Mouse (Mus musculus): Measurements from ENCODE around the gene Wwp2.

DNA sequence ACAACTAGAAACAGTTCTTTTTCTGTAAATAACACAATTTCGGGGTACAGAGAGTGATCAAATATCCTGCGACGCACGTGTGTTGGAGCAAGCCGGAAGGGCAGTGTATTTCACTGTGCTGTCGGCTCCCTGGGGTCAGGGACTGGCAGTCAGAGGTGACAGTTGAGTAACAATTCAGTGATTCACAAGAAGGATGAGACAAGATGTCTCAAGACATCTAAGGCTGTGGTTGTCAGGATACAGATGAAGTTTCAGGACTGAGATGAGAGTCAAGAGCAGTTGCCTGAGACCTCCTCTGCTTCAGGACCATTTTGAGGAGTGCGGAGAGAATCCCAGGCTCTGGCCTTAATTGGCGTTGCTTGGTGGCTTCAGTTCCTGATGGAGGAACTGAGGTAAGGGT, 66.2 kb downstream of the Wwp2 start:
- TF ChIP-seq USF2 (IDR thresholded peaks at IDR 0.05; ENCODE audit: borderline replicate concordance in 1 of 2, insufficient read depth in 1 of 2, low read depth in 1 of 2, low read length in 2 of 2) (no peak), ZKSCAN1 (IDR thresholded peaks at IDR 0.05; ENCODE audit: low read depth, low read length) (no peak), MYC (IDR thresholded peaks at IDR 0.05; ENCODE audit: low read depth, low read length) (no peak), GATA1 (IDR thresholded peaks at IDR 0.05; ENCODE audit: low read depth, low read length) (no peak), POLR2A (IDR thresholded peaks at IDR 0.05; ENCODE audit: control insufficient read depth in 1 of 2, insufficient read depth in 1 of 2, low read depth in 1 of 2, low read length in 2 of 2, poor library complexity in 1 of 2) (no peak), ZC3H11A (IDR thresholded peaks at IDR 0.05; ENCODE audit: low read depth, low read length) (no peak), UBTF (IDR thresholded peaks at IDR 0.05; ENCODE audit: borderline replicate concordance, insufficient read depth, low read depth, low read length) (no peak), BHLHE40 (IDR thresholded peaks at IDR 0.05; ENCODE audit: borderline replicate concordance, low read depth, low read length) (no peak), CTCF (IDR thresholded peaks at IDR 0.05 in 2 of 3, conservative IDR thresholded peaks at IDR 0.05 in 1 of 3; ENCODE audit: control insufficient read depth in 1 of 3, insufficient read depth in 1 of 3, low read depth in 2 of 3, low read length in 3 of 3, poor library complexity in 1 of 3, severe bottlenecking in 1 of 3) (no peak)

Data from MEL (cell line).